Mouse (Mus musculus) forebrain, embryonic 11.5 days (tissue): Measurements from ENCODE around the gene Pin4. TPM values are rescaled to one million over a fixed set of nuclear protein-coding genes. Genes with fewer than 3 reads are reported as not detected.
"Not testable (repeated sequence)": the region's sequence is repeated elsewhere in the genome, so short reads cannot be mapped to it uniquely, and the experiment has no call there.

Source experiments
- ATAC-seq: fragments of 200-750 bp; cut with Nextera tagmentation; replicated peaks from 2 replicates; pipeline ENCODE4 v1.8.0; 2017; ENCODE audit warnings: moderate TSS enrichment; ENCODE audit not compliant: low FRiP score
- DNase-seq: peaks from one replicate; pipeline ENCODE4 v3.0.0-alpha.2; 2017; ENCODE audit warnings: low spot score
- H3K27ac ChIP-seq: fragments of 300-500 bp; sonication (generic); 2 replicates; pipeline ENCODE4 v1.5.1; 2014; ENCODE audit warnings: low read depth, low read length
- H3K27me3 ChIP-seq: fragments of 300-500 bp; sonication (generic); 2 replicates; pipeline ENCODE4 v1.6.1; 2014; ENCODE audit warnings: mild to moderate bottlenecking, low read length, mixed read lengths; ENCODE audit not compliant: control insufficient read depth, insufficient read depth
- H3K36me3 ChIP-seq: fragments of 300-500 bp; sonication (generic); 2 replicates; pipeline ENCODE4 v1.6.1; 2014; ENCODE audit warnings: mild to moderate bottlenecking, low read length, moderate library complexity, mixed read lengths; ENCODE audit not compliant: control insufficient read depth, insufficient read depth
- H3K4me1 ChIP-seq: fragments of 300-500 bp; sonication (generic); replicated peaks from 2 replicates; pipeline ENCODE4 v1.6.1; 2014; ENCODE audit warnings: low read length, mixed read lengths; ENCODE audit not compliant: control insufficient read depth, insufficient read depth
- H3K4me2 ChIP-seq: fragments of 300-500 bp; sonication (generic); 2 replicates; pipeline ENCODE4 v1.6.1; 2014; ENCODE audit warnings: low read depth, mild to moderate bottlenecking, low read length, moderate library complexity, mixed read lengths; ENCODE audit not compliant: severe bottlenecking
- H3K4me3 ChIP-seq: fragments of 300-500 bp; sonication (generic); 2 replicates; pipeline ENCODE4 v1.5.1; 2014; ENCODE audit warnings: low read depth, low read length
- H3K9ac ChIP-seq: fragments of 300-500 bp; sonication (generic); 2 replicates; pipeline ENCODE4 v1.6.1; 2014; ENCODE audit warnings: low read length
- H3K9me3 ChIP-seq: fragments of 300-500 bp; sonication (generic); 2 replicates; pipeline ENCODE4 v1.6.1; 2016; ENCODE audit warnings: low read length, mixed read lengths; ENCODE audit not compliant: control insufficient read depth
- WGBS: fragments of 180-500 bp; shearing (Covaris S2); extraction: QIAGEN DNeasy Blood & Tissue Kit; methylation state at CpG from one replicate; pipeline ENCODE4 v1.1.7; 2014; 5-methylcytosine and 5-hydroxymethylcytosine counted together
- polyA plus RNA-seq: library from polyadenylated mRNA; unstranded; fragments of >200 nt; fragmentation: Nextera tagmentation; extraction: Ambion mirVana; gene quantifications from 2 replicates; pipeline ENCODE4 v1.2.1, GENCODE M21; 2014

The Pin4 gene
- polyA plus RNA-seq, 1 experiment from 2014 or later, result 77.5 TPM

- WGBS, result 85% methylated on average over 5 of the region's 5 CpGs
- H3K4me1 ChIP-seq, H3K9me3 ChIP-seq, H3K36me3 ChIP-seq, DNase-seq, H3K4me2 ChIP-seq, H3K27ac ChIP-seq, H3K9ac ChIP-seq, ATAC-seq, H3K27me3 ChIP-seq, H3K4me3 ChIP-seq: not testable (repeated sequence)
Observed at GRCm38 (mm10) chrX:102109349-102109748, 9.9 kb upstream of the Pin4 start.

- ATAC-seq, result no peak
- 0 out of 2 replicates have a peak overlapping the region, but pooled peaks have one; percentile 6 for H3K27ac ChIP-seq
Observed at GRCm38 (mm10) chrX:102115676-102116075, 3.6 kb upstream of the Pin4 start.

GRCm38 (mm10) chrX:102121321-102121720, 2.1 kb downstream of the Pin4 start:
- H3K4me3 ChIP-seq, result no peak overlapping the region
- no peaks in the 10 kb centered on the region for H3K9me3 ChIP-seq
- H3K27me3 ChIP-seq, result no peaks in the 10 kb centered on the region
- H3K36me3 ChIP-seq, result no peaks in the 10 kb centered on the region
- H3K4me2 ChIP-seq, result no peak overlapping the region
- 78% methylated on average over 2 of the region's 2 CpGs for WGBS
- H3K27ac ChIP-seq, result no peak overlapping the region
- ATAC-seq (no peak), DNase-seq (no peak)
- 0 out of 2 replicates have a peak, but pooled peaks cover 3% of the 10 kb centered on the region for H3K4me1 ChIP-seq
- H3K9ac ChIP-seq, result no peak overlapping the region

More at GRCm38 (mm10) chrX:102115676-102116075, 3.6 kb upstream of the Pin4 start:
- DNase-seq, result no peak
- no peak overlapping the region for H3K4me2 ChIP-seq
- no peak overlapping the region for H3K9ac ChIP-seq
- H3K4me1 ChIP-seq, result 0 out of 2 replicates have a peak, but pooled peaks cover 3% of the 10 kb centered on the region
- no peaks in the 10 kb centered on the region for H3K36me3 ChIP-seq
- H3K9me3 ChIP-seq, result no peaks in the 10 kb centered on the region
- no peak overlapping the region for H3K4me3 ChIP-seq
- WGBS, result 53% methylated on average over 4 of the region's 4 CpGs
- no peaks in the 10 kb centered on the region for H3K27me3 ChIP-seq

DNA sequence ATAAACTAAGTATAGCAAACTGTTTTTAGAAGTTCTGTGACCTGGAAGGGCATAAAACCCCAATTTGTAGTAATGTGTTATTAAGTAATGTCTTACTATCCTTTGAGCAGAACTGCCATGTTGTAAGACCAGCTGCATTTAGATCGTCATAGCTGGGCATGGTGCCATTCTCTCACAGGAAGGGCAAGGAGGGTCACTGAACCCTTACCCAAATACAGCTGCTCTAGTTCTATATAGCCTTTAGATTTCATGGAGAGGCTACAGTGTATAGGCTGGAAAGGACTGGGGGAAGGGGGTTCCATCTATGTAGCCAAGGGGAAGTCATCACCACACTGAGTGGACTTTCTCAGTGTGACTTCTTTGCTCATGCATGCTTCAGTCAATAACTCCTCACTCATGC, 21.9 kb downstream of the Pin4 start:
- peaks cover 3% of the 10 kb centered on the region for H3K36me3 ChIP-seq
- ATAC-seq, result no peak

GRCm38 (mm10) chrX:102156618-102157422, 37.6 kb downstream of the Pin4 start, which contains the start of gene Ercc6l:
Gene Ercc6l (minus strand): TSS chrX:102157091.
- WGBS, result 21% methylated on average over 42 of the region's 42 CpGs
- peak within 1 kb of the TSS; percentile 68 for H3K9ac ChIP-seq

More for the DNA sequence above, 21.9 kb downstream of the Pin4 start:
- no peaks in the 10 kb centered on the region for H3K4me1 ChIP-seq
- no peak overlapping the region for H3K9ac ChIP-seq
- no peak for DNase-seq
- H3K4me2 ChIP-seq, result no peak overlapping the region
- WGBS, result 95% methylated on average over 1 of the region's 1 CpGs
- no peaks in the 10 kb centered on the region for H3K9me3 ChIP-seq
- H3K27ac ChIP-seq, result no peak overlapping the region
- no peaks in the 10 kb centered on the region; the same call in 1 of the 2 replicates for H3K27me3 ChIP-seq
- no peak overlapping the region for H3K4me3 ChIP-seq

DNA sequence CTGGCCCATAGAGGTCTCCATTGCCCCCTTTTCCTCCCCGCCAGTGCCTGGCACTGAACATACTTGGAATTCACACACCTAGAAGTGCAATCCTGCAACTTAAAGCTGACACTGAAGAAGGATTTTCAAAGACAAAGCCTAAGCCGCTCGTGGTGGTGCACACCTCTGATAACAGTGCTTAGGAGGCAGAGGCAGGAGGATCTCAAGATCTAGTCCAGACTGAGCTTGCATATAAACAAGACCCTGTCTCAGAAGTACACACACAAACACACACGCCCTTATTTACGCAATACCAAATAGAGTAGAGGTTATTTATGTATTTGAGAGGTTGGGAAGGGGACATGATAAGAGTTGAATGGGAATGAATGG, 38.2 kb downstream of the Pin4 start:
- 46% methylated on average over 5 of the region's 5 CpGs for WGBS
- Histone ChIP-seq H3K4me2 (peak overlapping the region; percentile 40; the same call in 1 of the 2 replicates), H3K4me1 (no peaks in the 10 kb centered on the region), H3K27me3 (no peaks in the 10 kb centered on the region), H3K4me3 (peak overlapping the region; percentile 22; the same call in 1 of the 2 replicates), H3K36me3 (no peaks in the 10 kb centered on the region), H3K9ac (peak overlapping the region; percentile 55), H3K27ac (0 out of 2 replicates have a peak overlapping the region, but pooled peaks have one; percentile 37), H3K9me3 (no peaks in the 10 kb centered on the region)
- DNase-seq (no peak), ATAC-seq (peak; percentile 28; the same call in 1 of the 2 replicates)

More at GRCm38 (mm10) chrX:102156618-102157422, 37.6 kb downstream of the Pin4 start, which contains the start of gene Ercc6l:
- no peaks in the 10 kb centered on the region for H3K9me3 ChIP-seq
- DNase-seq, result peak; percentile 92
- H3K4me3 ChIP-seq, result peak within 1 kb of the TSS; percentile 46
- peak within 1 kb of the TSS; percentile 41; the same call in 1 of the 2 replicates for H3K27ac ChIP-seq
- H3K36me3 ChIP-seq, result no peaks in the 10 kb centered on the region
- no peaks in the 10 kb centered on the region for H3K4me1 ChIP-seq
- peak; percentile 97 for ATAC-seq
- H3K27me3 ChIP-seq, result no peaks in the 10 kb centered on the region
- peak within 1 kb of the TSS; percentile 40 for H3K4me2 ChIP-seq

- DNase-seq (no peak), ATAC-seq (no peak)
- WGBS, result 60% methylated on average over 2 of the region's 2 CpGs
Observed at GRCm38 (mm10) chrX:102159778-102160177, 40.5 kb downstream of the Pin4 start.

GRCm38 (mm10) chrX:102160528-102160927, 41.3 kb downstream of the Pin4 start:
- no peaks in the 10 kb centered on the region for H3K27me3 ChIP-seq
- H3K9me3 ChIP-seq, result no peaks in the 10 kb centered on the region
- no peaks in the 10 kb centered on the region for H3K36me3 ChIP-seq
- H3K4me3 ChIP-seq, result no peak overlapping the region
- no peak overlapping the region for H3K27ac ChIP-seq
- no peaks in the 10 kb centered on the region for H3K4me1 ChIP-seq
- no peak overlapping the region for H3K9ac ChIP-seq
- DNase-seq (no peak), ATAC-seq (no peak)
- H3K4me2 ChIP-seq, result no peak overlapping the region
- 81% methylated on average over 2 of the region's 2 CpGs for WGBS

More at GRCm38 (mm10) chrX:102159778-102160177, 40.5 kb downstream of the Pin4 start:
- no peaks in the 10 kb centered on the region for H3K9me3 ChIP-seq
- no peaks in the 10 kb centered on the region for H3K4me1 ChIP-seq
- no peak overlapping the region for H3K9ac ChIP-seq
- no peaks in the 10 kb centered on the region for H3K27me3 ChIP-seq
- H3K27ac ChIP-seq, result no peak overlapping the region
- no peak overlapping the region for H3K4me2 ChIP-seq
- no peak overlapping the region for H3K4me3 ChIP-seq
- no peaks in the 10 kb centered on the region for H3K36me3 ChIP-seq
